Mouse (Mus musculus) large intestine, adult 2 months (tissue): ENCODE measurements around the gene Mtmr4. TPM values are rescaled to one million over a fixed set of nuclear protein-coding genes. Genes with fewer than 3 reads are reported as not detected.

ENCODE experiments used
- DNase-seq: peaks from one replicate; pipeline ENCODE4 v3.0.0-alpha.2; 2012; ENCODE audit warnings: low read depth, low spot score
- WGBS: fragments of 180-500 bp; shearing (Covaris S2); methylation state at CpG from one replicate; pipeline ENCODE4 v1.1.7; 2018; 5-methylcytosine and 5-hydroxymethylcytosine counted together
- polyA plus RNA-seq: library from polyadenylated mRNA; depleted of rRNA; stranded (reverse); fragments of >200 nt; gene quantifications from 2 replicates; pipeline ENCODE4 v1.2.3, GENCODE M21; 2012

The Mtmr4 gene
- polyA plus RNA-seq, 1 experiment = 22.4 TPM

GRCm38 (mm10) chr11:87603571-87603970, 11.6 kb downstream of the Mtmr4 start:
- no peak for DNase-seq
- WGBS = 97% methylated on average over 2 of the region's 2 CpGs

- 78% methylated on average over 7 of the region's 7 CpGs for WGBS
- DNase-seq = no peak
Measured at GRCm38 (mm10) chr11:87609264-87609663, 17.3 kb downstream of the Mtmr4 start.

DNA sequence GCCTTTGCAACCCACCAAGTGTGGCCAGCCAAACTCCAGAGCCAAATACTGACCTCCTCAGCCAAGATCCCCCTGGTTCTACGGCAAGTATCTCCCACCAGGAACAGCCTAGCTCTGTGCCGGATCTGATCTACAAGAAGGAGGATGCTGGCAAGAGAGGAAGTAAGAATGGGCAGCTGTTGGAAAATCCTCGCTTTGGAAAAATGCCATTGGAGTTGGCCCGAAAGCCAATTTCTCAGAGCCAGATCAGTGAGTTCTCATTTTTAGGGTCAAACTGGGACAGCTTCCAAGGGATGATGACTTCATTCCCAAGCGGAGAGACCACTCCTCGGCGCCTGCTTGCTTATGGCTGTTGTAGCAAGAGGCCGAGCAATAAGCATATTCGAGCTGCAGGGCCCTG, 19.6 kb downstream of the Mtmr4 start:
- WGBS = 86% methylated on average over 9 of the region's 9 CpGs
- DNase-seq = no peak

GRCm38 (mm10) chr11:87613972-87614371, 22.0 kb downstream of the Mtmr4 start:
- 85% methylated on average over 7 of the region's 7 CpGs for WGBS
- no peak for DNase-seq

- WGBS = 92% methylated on average over 5 of the region's 5 CpGs
- no peak for DNase-seq
Measured at GRCm38 (mm10) chr11:87615551-87615950, 23.6 kb downstream of the Mtmr4 start.

DNA sequence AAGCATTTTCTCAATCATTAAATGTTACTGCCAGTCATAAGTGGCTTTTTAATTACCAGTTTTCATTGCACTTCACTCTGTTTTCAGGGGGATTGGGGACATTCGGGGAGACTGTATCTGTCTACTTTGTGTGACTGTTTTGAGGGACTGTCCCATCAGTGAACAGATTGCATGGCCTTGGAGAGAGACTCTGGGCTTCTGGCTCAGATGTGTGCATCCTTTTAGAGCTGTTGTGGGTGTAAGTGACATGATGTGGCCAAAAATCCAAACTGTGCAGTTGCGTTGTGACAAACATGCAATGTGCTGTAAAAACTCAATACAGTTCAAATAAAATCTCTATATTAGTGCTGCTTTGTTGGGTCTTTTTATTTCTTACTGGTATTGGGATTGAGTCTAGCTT, 24.0 kb downstream of the Mtmr4 start:
- no peak for DNase-seq
- 95% methylated on average over 2 of the region's 2 CpGs for WGBS

- no peak for DNase-seq
- WGBS = 94% methylated on average over 68 of the region's 69 CpGs
Measured at GRCm38 (mm10) chr11:87616790-87617474, 25.0 kb downstream of the Mtmr4 start, which contains the start of gene Hsf5. Gene Hsf5, plus strand, starts transcription at chr11:87617164.

- no peak for DNase-seq
Measured at GRCm38 (mm10) chr11:87617606-87618005, 25.6 kb downstream of the Mtmr4 start.

DNA sequence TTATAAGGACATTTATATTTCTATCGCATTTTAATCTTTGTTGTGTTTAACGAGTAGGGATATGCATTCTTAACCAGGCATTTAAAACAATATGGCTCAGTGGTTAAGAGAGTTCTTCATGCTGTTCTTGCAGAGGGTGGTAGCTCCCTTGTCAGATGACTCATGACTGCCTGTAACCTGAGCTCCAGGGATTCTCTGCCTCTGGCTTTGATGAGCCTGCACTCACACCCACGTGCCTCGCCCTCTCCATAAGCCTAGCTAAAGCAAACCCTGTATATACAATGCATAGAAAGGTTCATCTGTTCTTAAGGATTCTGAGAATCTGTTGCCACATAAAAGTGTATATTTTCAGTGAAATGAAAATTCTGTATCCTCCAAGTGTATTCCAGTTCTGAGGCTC, 31.2 kb downstream of the Mtmr4 start:
- DNase-seq = peak; percentile 55
- WGBS = 50% methylated on average over 4 of the region's 4 CpGs

More at GRCm38 (mm10) chr11:87617606-87618005, 25.6 kb downstream of the Mtmr4 start:
- WGBS = 96% methylated on average over 32 of the region's 32 CpGs

- no peak for DNase-seq
- 9% methylated on average over 10 of the region's 10 CpGs for WGBS
Measured at GRCm38 (mm10) chr11:87629859-87630258, 37.9 kb downstream of the Mtmr4 start.

GRCm38 (mm10) chr11:87638793-87639192, 46.8 kb downstream of the Mtmr4 start:
- no peak for DNase-seq
- 18% methylated on average over 2 of the region's 2 CpGs for WGBS

- no peak for DNase-seq
- 1% methylated on average over 29 of the region's 29 CpGs for WGBS
Measured at GRCm38 (mm10) chr11:87639206-87639605, 47.2 kb downstream of the Mtmr4 start.

GRCm38 (mm10) chr11:87642865-87643264, 50.9 kb downstream of the Mtmr4 start:
- DNase-seq = no peak

- WGBS = 39% methylated on average over 5 of the region's 5 CpGs
- no peak for DNase-seq
Measured at GRCm38 (mm10) chr11:87654693-87655092, 62.7 kb downstream of the Mtmr4 start.

DNA sequence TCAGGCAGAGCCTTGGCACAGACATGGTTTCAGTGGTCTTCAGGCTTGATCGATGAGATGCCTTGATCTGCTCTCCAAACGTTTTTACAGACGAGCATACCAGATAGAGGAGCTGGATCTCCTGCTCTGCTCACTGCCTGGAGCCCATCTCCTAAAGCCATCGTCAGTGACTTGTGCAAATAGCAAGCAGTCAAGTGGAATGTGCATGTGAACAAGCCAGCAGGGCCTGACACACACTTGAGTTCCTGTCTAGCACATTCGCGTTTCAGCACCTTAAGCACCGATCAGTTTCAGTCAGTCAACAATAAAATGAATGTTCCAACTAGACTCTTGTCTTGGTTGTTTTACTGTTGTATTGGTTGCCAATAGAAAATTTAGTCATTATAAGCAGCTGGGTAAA, 67.3 kb downstream of the Mtmr4 start:
- DNase-seq = no peak
- WGBS = 51% methylated on average over 7 of the region's 7 CpGs

- DNase-seq = no peak
- under 1% methylated on average over 8 of the region's 8 CpGs for WGBS
Measured at GRCm38 (mm10) chr11:87662407-87662806, 70.4 kb downstream of the Mtmr4 start, which contains the start of gene Rnf43. Gene Rnf43, plus strand, starts transcription at chr11:87662722.

DNA sequence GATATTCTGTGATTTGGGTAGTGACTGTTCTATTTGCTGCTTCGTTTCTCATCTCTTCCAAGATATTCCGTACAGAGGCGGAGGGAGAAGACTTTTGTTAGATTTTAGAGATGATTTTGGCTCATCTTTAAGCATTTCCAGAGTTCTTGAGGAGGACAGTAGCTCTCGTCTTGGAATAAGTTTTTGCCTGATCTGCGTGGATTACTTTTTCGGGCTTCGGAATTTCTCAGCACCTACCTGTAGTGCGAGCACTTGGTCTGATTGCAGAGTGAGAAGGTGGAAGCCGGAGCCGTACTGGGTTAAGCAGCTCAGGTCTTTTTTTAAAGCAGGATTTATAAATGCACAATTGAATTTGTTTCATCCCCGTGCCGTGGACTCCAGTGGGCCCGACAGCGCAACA, 70.9 kb downstream of the Mtmr4 start:
- 6% methylated on average over 14 of the region's 14 CpGs for WGBS
- no peak for DNase-seq

DNA sequence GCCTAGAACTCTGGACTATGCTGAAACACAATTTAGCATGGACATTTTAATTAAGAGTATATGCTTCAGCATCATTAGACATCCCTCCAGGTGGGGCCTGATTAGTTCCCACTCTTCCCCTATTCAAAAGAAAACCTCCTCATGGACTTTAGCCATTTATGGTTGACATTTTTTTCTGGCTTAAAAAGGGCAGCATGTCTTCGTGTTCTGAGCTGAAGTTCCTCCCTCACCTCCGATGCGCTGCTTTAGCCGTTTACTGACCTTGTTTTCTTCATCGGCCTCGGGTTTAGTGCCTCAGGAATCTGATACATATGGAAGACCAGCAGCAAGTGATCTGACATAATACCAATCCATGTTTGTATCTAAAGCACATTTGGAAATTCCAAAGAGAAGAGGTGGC, 72.0 kb downstream of the Mtmr4 start:
- no peak for DNase-seq
- 26% methylated on average over 6 of the region's 6 CpGs for WGBS

DNA sequence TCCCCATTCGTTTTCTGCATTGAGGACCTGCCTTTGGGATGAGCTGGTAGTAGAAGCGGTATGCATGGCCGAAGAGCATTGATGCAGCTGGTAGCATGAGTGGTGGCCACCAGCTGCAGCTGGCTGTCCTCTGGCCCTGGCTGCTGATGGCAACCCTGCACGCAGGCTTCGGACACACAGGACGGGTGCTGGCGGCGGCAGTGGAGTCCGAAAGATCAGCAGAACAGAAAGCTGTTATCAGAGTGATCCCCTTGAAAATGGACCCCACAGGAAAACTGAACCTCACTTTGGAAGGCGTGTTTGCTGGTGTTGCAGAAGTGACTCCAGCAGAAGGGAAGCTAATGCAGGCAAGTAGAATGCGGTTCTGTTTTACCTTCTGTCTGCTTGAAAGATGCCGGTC, 72.6 kb downstream of the Mtmr4 start:
- no peak for DNase-seq
- WGBS = 37% methylated on average over 12 of the region's 12 CpGs

DNA sequence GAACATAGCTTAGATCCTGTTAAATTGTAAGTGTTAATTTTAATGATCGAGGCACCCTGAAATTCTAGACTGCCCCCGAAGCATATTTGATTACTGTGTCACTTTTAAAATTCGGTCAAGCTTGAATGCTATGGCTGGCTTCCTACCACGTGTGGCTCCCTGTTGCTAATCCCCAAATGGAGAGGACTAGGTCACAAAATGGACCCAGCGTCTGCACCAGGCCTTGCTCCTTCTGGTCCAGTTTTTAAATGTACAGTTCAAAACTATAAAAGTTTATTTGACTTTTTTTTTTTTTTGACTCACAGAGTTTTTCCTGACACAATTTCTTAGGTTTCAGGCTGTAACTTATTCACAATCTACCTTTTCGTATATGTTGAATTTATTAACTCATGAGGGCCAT, 73.3 kb downstream of the Mtmr4 start:
- DNase-seq = no peak
- 30% methylated on average over 6 of the region's 6 CpGs for WGBS

- WGBS = 30% methylated on average over 2 of the region's 2 CpGs
- no peak for DNase-seq
Measured at GRCm38 (mm10) chr11:87665658-87666057, 73.7 kb downstream of the Mtmr4 start.
